Mouse (Mus musculus) testis, postnatal 10 days (tissue): ENCODE measurements at regions not wholly inside any gene's neighbourhood (a gene's known extent, or its start where the extent isn't known, plus 50 kb on each side); places are given as distances from the start of the nearest gene placed in this dataset.
A peak's percentile ranks its signal among the peaks of the same experiment; 100 is the strongest.

Source experiments
- DNase-seq: peaks from one replicate; pipeline ENCODE4 v3.0.0; 2021; ENCODE audit warnings: low spot score

- DNase-seq: no peak
These were observed 392.8 kb upstream of the Atp11b start for GRCm38 (mm10) chr3:35361086-35361485.

GRCm38 (mm10) chr3:35365431-35365830, 388.5 kb upstream of the Atp11b start:
- no peak for DNase-seq

- no peak for DNase-seq
These were observed 381.6 kb upstream of the Atp11b start for GRCm38 (mm10) chr3:35372276-35372675.

- no peak for DNase-seq
These were observed 366.5 kb upstream of the Atp11b start for GRCm38 (mm10) chr3:35387386-35387785.

- no peak for DNase-seq
These were observed 361.2 kb upstream of the Atp11b start for GRCm38 (mm10) chr3:35392657-35393056.

- no peak for DNase-seq
These were observed 353.7 kb upstream of the Atp11b start for GRCm38 (mm10) chr3:35400213-35400612.

- DNase-seq: no peak
These were observed 351.2 kb upstream of the Atp11b start for GRCm38 (mm10) chr3:35402666-35403065.

GRCm38 (mm10) chr3:35403952-35404351, 350.0 kb upstream of the Atp11b start:
- DNase-seq: no peak

GRCm38 (mm10) chr3:35404492-35405390, 349.2 kb upstream of the Atp11b start:
- no peak for DNase-seq

- peak; percentile 77 for DNase-seq
These were observed 348.3 kb upstream of the Atp11b start for GRCm38 (mm10) chr3:35405621-35406079.

GRCm38 (mm10) chr3:35437687-35438086, 316.2 kb upstream of the Atp11b start:
- no peak for DNase-seq

- no peak for DNase-seq
These were observed 291.0 kb upstream of the Atp11b start for GRCm38 (mm10) chr3:35462858-35463257.

- no peak for DNase-seq
These were observed 289.5 kb upstream of the Atp11b start for GRCm38 (mm10) chr3:35464212-35464911.

- DNase-seq: no peak
These were observed 287.9 kb upstream of the Atp11b start for GRCm38 (mm10) chr3:35465956-35466355.

- DNase-seq: no peak
These were observed 280.6 kb upstream of the Atp11b start for GRCm38 (mm10) chr3:35473351-35473750.

- DNase-seq: no peak
These were observed 279.5 kb upstream of the Atp11b start for GRCm38 (mm10) chr3:35474361-35474760.

GRCm38 (mm10) chr3:35475326-35475725, 278.6 kb upstream of the Atp11b start:
- DNase-seq: no peak

GRCm38 (mm10) chr3:35480714-35481695, 272.9 kb upstream of the Atp11b start:
- DNase-seq: no peak

GRCm38 (mm10) chr3:35481841-35482240, 272.1 kb upstream of the Atp11b start:
- no peak for DNase-seq

GRCm38 (mm10) chr3:35482296-35482695, 271.6 kb upstream of the Atp11b start:
- DNase-seq: peak; percentile 53

GRCm38 (mm10) chr3:35482759-35483158, 271.1 kb upstream of the Atp11b start:
- no peak for DNase-seq
